Mouse (Mus musculus): ENCODE results near the gene H2-M10.1. TPM values are rescaled to one million over a fixed set of nuclear protein-coding genes. Genes with fewer than 3 reads are reported as not detected.
"Not testable (repeated sequence)": the region's sequence is repeated elsewhere in the genome, so short reads cannot be mapped to it uniquely, and the experiment has no call there.

The H2-M10.1 gene
- polyA plus RNA-seq, 1 experiment from 2014 or later: not detected

- Histone ChIP-seq H3K9me3 (ENCODE audit: control insufficient read depth, low read length) (no peaks in the 10 kb centered on the region), H3K36me3 (ENCODE audit: control insufficient read depth, insufficient read depth, low read length) (no peaks in the 10 kb centered on the region), H3K27ac (ENCODE audit: low read depth, low read length) (no peak overlapping the region), H3K4me2 (no peak overlapping the region), H3K27me3 (replicated peaks; ENCODE audit: control insufficient read depth, insufficient read depth, low read length) (no peaks in the 10 kb centered on the region), H3K9ac (ENCODE audit: low read depth, low read length) (no peak overlapping the region), H3K4me1 (replicated peaks; ENCODE audit: control insufficient read depth, insufficient read depth, low read length) (no peaks in the 10 kb centered on the region), H3K4me3 (ENCODE audit: low read depth, low read length) (no peak overlapping the region)
- WGBS: 53% methylated on average over 1 of the region's 1 CpGs
- DNase-seq (ENCODE audit: low spot score) (no peak), ATAC-seq (replicated peaks; ENCODE audit: low FRiP score) (no peak)
Observed at GRCm38 (mm10) chr17:36309293-36309692, 16.7 kb downstream of the H2-M10.1 start.

GRCm38 (mm10) chr17:36308855-36309254, 17.1 kb downstream of the H2-M10.1 start:
- not testable (repeated sequence) for H3K36me3 ChIP-seq (ENCODE audit: control insufficient read depth, insufficient read depth, low read length); H3K9ac ChIP-seq (ENCODE audit: low read depth, low read length); H3K4me2 ChIP-seq; H3K4me1 ChIP-seq (replicated peaks; ENCODE audit: control insufficient read depth, insufficient read depth, low read length); H3K4me3 ChIP-seq (ENCODE audit: low read depth, low read length); H3K9me3 ChIP-seq (ENCODE audit: control insufficient read depth, low read length); DNase-seq (ENCODE audit: low spot score); ATAC-seq (replicated peaks; ENCODE audit: low FRiP score); H3K27me3 ChIP-seq (replicated peaks; ENCODE audit: control insufficient read depth, insufficient read depth, low read length); H3K27ac ChIP-seq (ENCODE audit: low read depth, low read length)
- WGBS: 3% methylated on average over 3 of the region's 3 CpGs

- 81% methylated on average over 2 of the region's 2 CpGs for WGBS
- H3K4me1 ChIP-seq (replicated peaks; ENCODE audit: control insufficient read depth, insufficient read depth, low read length): no peaks in the 10 kb centered on the region
Observed at GRCm38 (mm10) chr17:36286390-36286789, 39.6 kb downstream of the H2-M10.1 start, which contains the start of gene H2-M10.2. TSS of gene H2-M10.2 (minus strand) at chr17:36286490.

GRCm38 (mm10) chr17:36281521-36282245, 44.3 kb downstream of the H2-M10.1 start:
- Histone ChIP-seq H3K36me3 (ENCODE audit: control insufficient read depth, insufficient read depth, low read length) (peaks cover 11% of the 10 kb centered on the region), H3K9ac (ENCODE audit: low read depth, low read length) (no peak overlapping the region), H3K27ac (ENCODE audit: low read depth, low read length) (no peak overlapping the region), H3K4me3 (ENCODE audit: low read depth, low read length) (no peak overlapping the region), H3K4me2 (no peak overlapping the region), H3K9me3 (ENCODE audit: control insufficient read depth, low read length) (peaks cover 4% of the 10 kb centered on the region; the same call in 1 of the 2 replicates), H3K27me3 (replicated peaks; ENCODE audit: control insufficient read depth, insufficient read depth, low read length) (no peaks in the 10 kb centered on the region), H3K4me1 (replicated peaks; ENCODE audit: control insufficient read depth, insufficient read depth, low read length) (no peaks in the 10 kb centered on the region)
- 84% methylated on average over 4 of the region's 4 CpGs for WGBS
- DNase-seq (ENCODE audit: low spot score): no peak
- no peak for ATAC-seq (replicated peaks; ENCODE audit: low FRiP score)

More at GRCm38 (mm10) chr17:36286390-36286789, 39.6 kb downstream of the H2-M10.1 start, which contains the start of gene H2-M10.2:
- Histone ChIP-seq H3K36me3 (ENCODE audit: control insufficient read depth, insufficient read depth, low read length) (peaks cover 3% of the 10 kb centered on the region; the same call in 1 of the 2 replicates), H3K4me3 (ENCODE audit: low read depth, low read length) (no peak within 1 kb of the TSS), H3K4me2 (no peak within 1 kb of the TSS), H3K27me3 (replicated peaks; ENCODE audit: control insufficient read depth, insufficient read depth, low read length) (no peaks in the 10 kb centered on the region), H3K9me3 (ENCODE audit: control insufficient read depth, low read length) (peaks cover 4% of the 10 kb centered on the region; the same call in 1 of the 2 replicates), H3K27ac (ENCODE audit: low read depth, low read length) (no peak within 1 kb of the TSS), H3K9ac (ENCODE audit: low read depth, low read length) (no peak within 1 kb of the TSS)
- ATAC-seq (replicated peaks; ENCODE audit: low FRiP score): no peak
- no peak for DNase-seq (ENCODE audit: low spot score)

GRCm38 (mm10) chr17:36274776-36275175, 51.2 kb downstream of the H2-M10.1 start:
- Histone ChIP-seq H3K9me3 (ENCODE audit: control insufficient read depth, low read length) (no peaks in the 10 kb centered on the region), H3K4me2 (no peak overlapping the region), H3K9ac (ENCODE audit: low read depth, low read length) (no peak overlapping the region), H3K27ac (ENCODE audit: low read depth, low read length) (no peak overlapping the region), H3K4me1 (replicated peaks; ENCODE audit: control insufficient read depth, insufficient read depth, low read length) (peaks cover 21% of the 10 kb centered on the region), H3K36me3 (ENCODE audit: control insufficient read depth, insufficient read depth, low read length) (peaks cover 13% of the 10 kb centered on the region), H3K4me3 (ENCODE audit: low read depth, low read length) (no peak overlapping the region), H3K27me3 (replicated peaks; ENCODE audit: control insufficient read depth, insufficient read depth, low read length) (no peaks in the 10 kb centered on the region)
- 91% methylated on average over 4 of the region's 4 CpGs for WGBS
- ATAC-seq (replicated peaks; ENCODE audit: low FRiP score) (no peak), DNase-seq (ENCODE audit: low spot score) (no peak)

- no peak for ATAC-seq (replicated peaks; ENCODE audit: low FRiP score)
- 89% methylated on average over 4 of the region's 4 CpGs for WGBS
- peaks cover 23% of the 10 kb centered on the region for H3K4me1 ChIP-seq (replicated peaks; ENCODE audit: control insufficient read depth, insufficient read depth, low read length)
- H3K9ac ChIP-seq (ENCODE audit: low read depth, low read length): no peak overlapping the region
- no peaks in the 10 kb centered on the region for H3K27me3 ChIP-seq (replicated peaks; ENCODE audit: control insufficient read depth, insufficient read depth, low read length)
- H3K9me3 ChIP-seq (ENCODE audit: control insufficient read depth, low read length): no peaks in the 10 kb centered on the region
- H3K36me3 ChIP-seq (ENCODE audit: control insufficient read depth, insufficient read depth, low read length): peaks cover 11% of the 10 kb centered on the region
- DNase-seq (ENCODE audit: low spot score): no peak
- no peak overlapping the region for H3K27ac ChIP-seq (ENCODE audit: low read depth, low read length)
- H3K4me3 ChIP-seq (ENCODE audit: low read depth, low read length): no peak overlapping the region
- H3K4me2 ChIP-seq: peak overlapping the region; percentile 29
Observed at GRCm38 (mm10) chr17:36273796-36274195, 52.2 kb downstream of the H2-M10.1 start.

Other genes with a start within 250 kb of the H2-M10.1 start
- not detected in 2 replicates for gene Gm19684, start 204.5 kb downstream of the H2-M10.1 start, polyA plus RNA-seq (2014; fragmentation: Nextera tagmentation; extraction: Ambion mirVana)
- not detected in 2 replicates for gene Gm7030, start 196.7 kb downstream of the H2-M10.1 start, polyA plus RNA-seq (2014; fragmentation: Nextera tagmentation; extraction: Ambion mirVana)
- 0.25 and 0.31 TPM in 2 replicates for gene Gm8909, start 157.6 kb downstream of the H2-M10.1 start, polyA plus RNA-seq (2014; fragmentation: Nextera tagmentation; extraction: Ambion mirVana)
- not detected in 2 replicates for gene H2-T3, start 135.9 kb downstream of the H2-M10.1 start, polyA plus RNA-seq (2014; fragmentation: Nextera tagmentation; extraction: Ambion mirVana)
- gene Rpp21, start 68.1 kb downstream of the H2-M10.1 start, polyA plus RNA-seq (2014; fragmentation: Nextera tagmentation; extraction: Ambion mirVana): 101 and 112 TPM in 2 replicates
- 13.1 and 14.9 TPM in 2 replicates for gene Trim39, start 53.9 kb downstream of the H2-M10.1 start, polyA plus RNA-seq (2014; fragmentation: Nextera tagmentation; extraction: Ambion mirVana)
- gene H2-M10.2, start 39.7 kb downstream of the H2-M10.1 start, polyA plus RNA-seq (2014; fragmentation: Nextera tagmentation; extraction: Ambion mirVana): 0.25 TPM in 1 of 2 replicates, not detected in the other
- gene H2-M10.3, start 42.3 kb upstream of the H2-M10.1 start, polyA plus RNA-seq (2014; fragmentation: Nextera tagmentation; extraction: Ambion mirVana): not detected in 2 replicates
- gene H2-M10.4, start 136.2 kb upstream of the H2-M10.1 start, polyA plus RNA-seq (2014; fragmentation: Nextera tagmentation; extraction: Ambion mirVana): not detected in 2 replicates
- gene H2-M11, start 220.9 kb upstream of the H2-M10.1 start, polyA plus RNA-seq (2014; fragmentation: Nextera tagmentation; extraction: Ambion mirVana): not detected in 2 replicates